Mouse (Mus musculus): ENCODE measurements around the gene Pak4.

DNA sequence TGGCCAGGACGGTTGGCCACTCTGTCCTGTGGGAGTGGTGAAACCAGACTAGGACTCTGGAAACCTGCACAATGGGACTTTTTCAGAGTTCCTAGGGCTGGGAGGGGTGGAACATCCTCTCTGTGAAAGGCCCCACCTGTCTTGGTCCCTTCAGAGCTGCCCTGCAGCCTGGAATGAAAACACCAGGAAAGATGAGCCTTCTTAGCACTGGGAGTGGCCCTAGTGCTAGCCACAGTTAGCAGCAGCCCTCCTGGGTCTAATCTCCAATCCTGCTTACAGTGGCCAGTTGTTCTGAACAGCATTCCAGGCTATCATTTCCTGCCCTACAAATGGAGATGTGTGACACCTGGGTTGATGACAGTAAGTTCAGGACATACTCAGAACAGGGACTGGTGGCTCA lies 6.1 kb downstream of the Pak4 start:
- TF ChIP-seq EP300 (IDR thresholded peaks at IDR 0.05; ENCODE audit: low read depth) (no peak), CTCF (IDR thresholded peaks at IDR 0.05; ENCODE audit: low read depth) (no peak)

Measured in liver, postnatal 0 days (tissue).